Mouse (Mus musculus) neural tube, embryonic 12.5 days (tissue): ENCODE measurements around the gene Otol1. TPM values are rescaled to one million over a fixed set of nuclear protein-coding genes. Genes with fewer than 3 reads are reported as not detected.

ENCODE experiments used
- polyA plus RNA-seq: library from polyadenylated mRNA; unstranded; fragments of >200 nt; fragmentation: Nextera tagmentation; extraction: Ambion mirVana; gene quantifications from 2 replicates; pipeline ENCODE4 v1.2.1, GENCODE M21; 2016

The Otol1 gene
- polyA plus RNA-seq, 1 experiment from 2014 or later: not detected

Other genes starting within 250 kb of the Otol1 start
- gene Sptssb, start 147.7 kb upstream of the Otol1 start, polyA plus RNA-seq: 0.54 and 0.58 TPM in 2 replicates